Mouse (Mus musculus) kidney, adult 2 months (tissue): ENCODE results near the gene Parp4. TPM values are rescaled to one million over a fixed set of nuclear protein-coding genes. Genes with fewer than 3 reads are reported as not detected.
A peak's percentile ranks its signal among the peaks of the same experiment; 100 is the strongest.

ENCODE experiments used
- DNase-seq: peaks from one replicate; pipeline ENCODE4 v3.0.0; 2021
- H3K27ac ChIP-seq: fragments of 200-500 bp; 2 replicates; pipeline ENCODE4 v1.5.1; 2012; ENCODE audit warnings: low read depth, low read length, control low read depth, inconsistent platforms; ENCODE audit not compliant: insufficient read depth
- H3K27me3 ChIP-seq: fragments of 200-500 bp; replicated peaks from 2 replicates; pipeline ENCODE4 v1.6.1; 2012; ENCODE audit warnings: mild to moderate bottlenecking, moderate library complexity, low read length, inconsistent platforms; ENCODE audit not compliant: control insufficient read depth, insufficient read depth
- H3K36me3 ChIP-seq: fragments of 200-500 bp; 2 replicates; pipeline ENCODE4 v1.6.1; 2012; ENCODE audit warnings: mild to moderate bottlenecking, moderate library complexity, low read length, inconsistent platforms; ENCODE audit not compliant: control insufficient read depth, insufficient read depth
- H3K4me1 ChIP-seq: fragments of 200-500 bp; 2 replicates; pipeline ENCODE4 v1.6.1; 2011; ENCODE audit warnings: low read length; ENCODE audit not compliant: control insufficient read depth, insufficient read depth
- H3K4me3 ChIP-seq: fragments of 200-500 bp; 2 replicates; pipeline ENCODE4 v1.5.1; 2011; ENCODE audit warnings: mild to moderate bottlenecking, low read depth, low read length, control low read depth; ENCODE audit not compliant: insufficient read depth
- CTCF ChIP-seq: fragments of 200-500 bp; conservative IDR thresholded peaks from 2 replicates; pipeline ENCODE4 v1.5.1; 2011; ENCODE audit warnings: low read depth, mild to moderate bottlenecking, control low read depth, low read length, moderate library complexity, mixed read lengths; ENCODE audit not compliant: insufficient read depth, insufficient read length
- POLR2A ChIP-seq: fragments of 200-500 bp; IDR thresholded peaks from one replicate; pipeline ENCODE4 v1.6.1; 2011; ENCODE audit warnings: low read depth, low read length, control low read depth
- WGBS: fragments of 180-500 bp; shearing (Covaris S2); methylation state at CpG from one replicate; pipeline ENCODE4 v1.1.7; 2018; 5-methylcytosine and 5-hydroxymethylcytosine counted together
- polyA plus RNA-seq: library from polyadenylated mRNA; depleted of rRNA; stranded (reverse); fragments of >200 nt; gene quantifications from 2 replicates; pipeline ENCODE4 v1.2.3, GENCODE M21; 2012; rRNA removed

The Parp4 gene
- polyA plus RNA-seq, 1 experiment: 9.2 TPM

- Histone ChIP-seq H3K27me3 (no peaks in the 10 kb centered on the region), H3K4me3 (no peak overlapping the region), H3K4me1 (no peaks in the 10 kb centered on the region), H3K27ac (no peak overlapping the region), H3K36me3 (peaks cover 10% of the 10 kb centered on the region)
- 71% methylated on average over 1 of the region's 1 CpGs for WGBS
- TF ChIP-seq CTCF (no peak), POLR2A (no peak)
- DNase-seq: no peak
Measured at GRCm38 (mm10) chr14:56689766-56690165, 114.3 kb downstream of the Parp4 start.

- Histone ChIP-seq H3K4me1 (no peaks in the 10 kb centered on the region), H3K36me3 (peaks cover 16% of the 10 kb centered on the region), H3K27me3 (no peaks in the 10 kb centered on the region), H3K4me3 (no peak overlapping the region), H3K27ac (no peak overlapping the region)
- no peak for DNase-seq
- WGBS: 62% methylated on average over 3 of the region's 3 CpGs
- TF ChIP-seq CTCF (no peak), POLR2A (no peak)
Measured at GRCm38 (mm10) chr14:56695495-56695894, 120.1 kb downstream of the Parp4 start.

GRCm38 (mm10) chr14:56697836-56698235 lies 122.4 kb downstream of the Parp4 start:
- Histone ChIP-seq H3K36me3 (peaks cover 14% of the 10 kb centered on the region), H3K4me3 (no peak overlapping the region), H3K27ac (no peak overlapping the region), H3K27me3 (no peaks in the 10 kb centered on the region), H3K4me1 (no peaks in the 10 kb centered on the region)
- TF ChIP-seq POLR2A (no peak), CTCF (no peak)
- DNase-seq: no peak
- 89% methylated on average over 5 of the region's 5 CpGs for WGBS

- no peaks in the 10 kb centered on the region for H3K27me3 ChIP-seq
- peaks cover 8% of the 10 kb centered on the region for H3K36me3 ChIP-seq
- WGBS: 96% methylated on average over 4 of the region's 4 CpGs
- TF ChIP-seq POLR2A: no peak
- no peak for TF ChIP-seq CTCF
- H3K4me1 ChIP-seq: no peaks in the 10 kb centered on the region
- H3K27ac ChIP-seq: no peak overlapping the region
- no peak overlapping the region for H3K4me3 ChIP-seq
- no peak for DNase-seq
Measured at GRCm38 (mm10) chr14:56702644-56703043, 127.2 kb downstream of the Parp4 start.

- TF ChIP-seq CTCF (no peak), POLR2A (no peak)
- Histone ChIP-seq H3K27me3 (no peaks in the 10 kb centered on the region), H3K27ac (no peak overlapping the region), H3K4me3 (no peak overlapping the region), H3K36me3 (peaks cover under 1% of the 10 kb centered on the region), H3K4me1 (no peaks in the 10 kb centered on the region)
- WGBS: 58% methylated on average over 4 of the region's 4 CpGs
- peak; percentile 28 for DNase-seq
Measured at GRCm38 (mm10) chr14:56705687-56706086, 130.3 kb downstream of the Parp4 start.

Other genes starting within 250 kb of the Parp4 start
- gene Atp12a, start 210.6 kb upstream of the Parp4 start, polyA plus RNA-seq: 0.22 and 0.25 TPM in 2 replicates
- gene Rnf17, start 173.0 kb upstream of the Parp4 start, polyA plus RNA-seq: 0.05 TPM in 1 of 2 replicates, not detected in the other
- 1.2 and 1.5 TPM in 2 replicates for gene Cenpj, start 194 bp upstream of the Parp4 start, polyA plus RNA-seq
- 4.1 and 7.0 TPM in 2 replicates for gene Mphosph8, start 92.6 kb downstream of the Parp4 start, polyA plus RNA-seq
- 4.1 TPM in 2 replicates for gene Pspc1, start 202.7 kb downstream of the Parp4 start, polyA plus RNA-seq
- gene Zmym5, start 236.1 kb downstream of the Parp4 start, polyA plus RNA-seq: 7.1 and 8.4 TPM in 2 replicates